Mouse (Mus musculus): ENCODE measurements at regions not wholly inside any gene's neighbourhood (a gene's known extent, or its start where the extent isn't known, plus 50 kb on each side); places are given as distances from the start of the nearest gene placed in this dataset.

- TF ChIP-seq POLR2A (IDR thresholded peaks at IDR 0.05; ENCODE audit: borderline replicate concordance, low read depth, low read length): no peak
- no peak for TF ChIP-seq CTCF (IDR thresholded peaks at IDR 0.05; ENCODE audit: low read depth, low read length)
Observed at GRCm38 (mm10) chr2:45389902-45390492, 272.8 kb upstream of the Zeb2 start.

Measured in bone marrow macrophage, adult 2 months (primary cell).